Comparison of ENCODE assay signal across 36 mouse cellular contexts in genomic region chr10:95784837-95785236, GRCm38 (mm10). TPM values are rescaled to one million over a fixed set of nuclear protein-coding genes. Genes with fewer than 3 reads are reported as not detected.
DNase-seq lines count a peak whose midpoint lies in the region; ATAC-seq and TF ChIP-seq lines count a peak whose summit lies in the region.
"Had no signal": no experiment of that assay in that cellular context is flagged by ENCODE, and none has a peak within 500 bp of the region (broad histone marks: within the 10 kb centered on the region; RNA-seq: fewer than 3 reads in every experiment).

No protein-coding gene starts in this region.

- peaks cover 8% of the 10 kb centered on the region; the same call in 1 of the 2 replicates for H3K4me1 ChIP-seq in lung, embryonic 15.5 days
- peaks cover 8 to 27% of the 10 kb centered on the region in 2 experiments for H3K4me1 ChIP-seq in CH12.LX (ENCODE audit: control insufficient read depth in 1 of 2, insufficient read depth in 2 of 2)
- H3K4me1 ChIP-seq: embryonic facial prominence, embryonic 12.5 days; hindbrain, embryonic 15.5 days; kidney, embryonic 15.5 days; limb, embryonic 15.5 days; stomach, embryonic 15.5 days had no signal

- TF ChIP-seq EP300 in CH12.LX (IDR thresholded peaks at IDR 0.05; ENCODE audit: low read length), result no peak

- no peaks in the 10 kb centered on the region for H3K9me3 ChIP-seq in lung, embryonic 15.5 days
- H3K9me3 ChIP-seq in CH12.LX (replicated peaks; ENCODE audit: low read length), result no peaks in the 10 kb centered on the region
- H3K9me3 ChIP-seq: embryonic facial prominence, embryonic 12.5 days; heart, embryonic 13.5 days; hindbrain, embryonic 15.5 days; kidney, embryonic 15.5 days; limb, embryonic 15.5 days; stomach, embryonic 15.5 days had no signal

- peak; percentile 67; the same call in 1 of the 2 replicates for ATAC-seq in lung, embryonic 15.5 days (ENCODE audit: borderline replicate concordance, extremely low read depth, low FRiP score, low TSS enrichment)
- ATAC-seq: CD4-positive, CD25-positive, alpha-beta regulatory T cell, adult 4 months; forebrain, embryonic 14.5 days; inflammation-experienced regulatory T-cells, adult 6 months; midbrain, embryonic 16.5 days had no signal

- 18% methylated on average over 7 of the region's 7 CpGs for WGBS in lung, embryonic 15.5 days

- TF ChIP-seq POLR2A in CH12.LX (IDR thresholded peaks at IDR 0.05; ENCODE audit: low read depth, low read length), result no peak

- H3K27me3 ChIP-seq in lung, embryonic 15.5 days, result no peaks in the 10 kb centered on the region
- H3K27me3 ChIP-seq in CH12.LX (replicated peaks), result no peaks in the 10 kb centered on the region
- H3K27me3 ChIP-seq: embryonic facial prominence, embryonic 12.5 days; heart, embryonic 13.5 days; hindbrain, embryonic 15.5 days; kidney, embryonic 15.5 days; limb, embryonic 15.5 days; stomach, embryonic 15.5 days had no signal

- TF ChIP-seq RAD21 in CH12.LX (IDR thresholded peaks at IDR 0.05; ENCODE audit: low read depth, low read length), result no peak

- in situ Hi-C loops in CH12.LX (cut with MboI; ENCODE audit: low pct_ligation_motif_present, low pct_unique_long_range_greater_than_20kb, low sequenced_read_pairs), result no loop called here

- dilution Hi-C loops in CH12.LX (cut with MboI; ENCODE audit: extremely low pct_ligation_motif_present, extremely low pct_unique_long_range_greater_than_20kb, low sequenced_read_pairs), result no loop called here

- H3K79me2 ChIP-seq in CH12.LX (replicated peaks; ENCODE audit: control insufficient read depth, extremely low read depth, insufficient read depth, poor library complexity, severe bottlenecking), result no peaks in the 10 kb centered on the region

- peak; percentile 63 for DNase-seq in gastrocnemius, adult 2 months
- no peak for DNase-seq in gastrocnemius, postnatal 25 days
- no peak for DNase-seq in lung, postnatal 36 days
- DNase-seq in CH12.LX (ENCODE audit: extremely low read depth), result no peak
- DNase-seq in retina, postnatal 1 day, result peak; percentile 44
- DNase-seq in B cell, adult 2 months, result no peak
- DNase-seq: adrenal gland, postnatal 25 days; cerebellum, adult 11-12 months; cerebellum, adult 9-11 months; embryo, embryonic 11 days; gastrocnemius, postnatal 36 days; heart, postnatal 10 days; kidney, adult 18-20 months; kidney, postnatal 25 days; right cerebral cortex, postnatal 14 days; thymus, postnatal 25 days had no signal

- no peak overlapping the region for H3K4me2 ChIP-seq in lung, embryonic 15.5 days
- H3K4me2 ChIP-seq in CH12.LX (ENCODE audit: insufficient read depth, low read depth, poor library complexity, severe bottlenecking), result no peak overlapping the region
- H3K4me2 ChIP-seq: embryonic facial prominence, embryonic 12.5 days; heart, embryonic 13.5 days; hindbrain, embryonic 15.5 days; kidney, embryonic 15.5 days; limb, embryonic 15.5 days; midbrain, embryonic 11.5 days; stomach, embryonic 15.5 days had no signal

- no peak for TF ChIP-seq CTCF in gastrocnemius, adult 2 months (IDR thresholded peaks at IDR 0.05)
- TF ChIP-seq CTCF in CH12.LX (conservative IDR thresholded peaks at IDR 0.05 in 1 of 2, IDR thresholded peaks at IDR 0.05 in 1 of 2; ENCODE audit: low read depth in 2 of 2, low read length in 2 of 2), result no peak

- no peaks in the 10 kb centered on the region for H3K36me3 ChIP-seq in lung, embryonic 15.5 days
- H3K36me3 ChIP-seq in CH12.LX (replicated peaks in 1 of 2; ENCODE audit: control insufficient read depth in 1 of 2, insufficient read depth in 1 of 2, low read length in 1 of 2), result no peaks in the 10 kb centered on the region
- H3K36me3 ChIP-seq: embryonic facial prominence, embryonic 12.5 days; heart, embryonic 13.5 days; hindbrain, embryonic 15.5 days; kidney, embryonic 15.5 days; limb, embryonic 15.5 days; stomach, embryonic 15.5 days had no signal

- intact Hi-C loops in gastrocnemius, adult 2 months (cut with DNase I), result no loop called here

- H3K27ac ChIP-seq in gastrocnemius, adult 2 months, result peak overlapping the region; percentile 70
- H3K27ac ChIP-seq in lung, embryonic 15.5 days, result no peak overlapping the region
- H3K27ac ChIP-seq in CH12.LX (ENCODE audit: insufficient read depth, low read depth), result no peak overlapping the region
- H3K27ac ChIP-seq: embryonic facial prominence, embryonic 12.5 days; heart, embryonic 13.5 days; hindbrain, embryonic 15.5 days; kidney, embryonic 15.5 days; limb, embryonic 15.5 days; liver, embryonic 14.5 days; stomach, embryonic 15.5 days had no signal

- H3K9ac ChIP-seq in lung, embryonic 15.5 days, result no peak overlapping the region
- no peak overlapping the region for H3K9ac ChIP-seq in CH12.LX (ENCODE audit: insufficient read depth, low read depth)
- H3K9ac ChIP-seq: embryonic facial prominence, embryonic 12.5 days; heart, embryonic 13.5 days; hindbrain, embryonic 15.5 days; kidney, embryonic 15.5 days; limb, embryonic 15.5 days; liver, embryonic 14.5 days; stomach, embryonic 15.5 days had no signal

- H3K4me3 ChIP-seq in gastrocnemius, adult 2 months, result peak overlapping the region; percentile 9; the same call in 1 of the 2 replicates
- no peak overlapping the region for H3K4me3 ChIP-seq in lung, embryonic 15.5 days
- no peak overlapping the region for H3K4me3 ChIP-seq in CH12.LX (replicated peaks in 1 of 3; ENCODE audit: low read depth in 2 of 3, low read length in 2 of 3, poor library complexity in 1 of 3)
- H3K4me3 ChIP-seq: embryonic facial prominence, embryonic 12.5 days; heart, embryonic 13.5 days; hindbrain, embryonic 15.5 days; kidney, embryonic 15.5 days; limb, embryonic 15.5 days; stomach, embryonic 15.5 days had no signal

TF ChIP-seq in CH12.LX, 34 proteins besides CTCF, POLR2A, EP300 and RAD21:
- TF ChIP-seq MAFK (IDR thresholded peaks at IDR 0.05; ENCODE audit: insufficient replicate concordance, low read length) (no peak), HCFC1 (IDR thresholded peaks at IDR 0.05; ENCODE audit: low read depth, low read length) (no peak), TCF12 (IDR thresholded peaks at IDR 0.05; ENCODE audit: low read depth, low read length) (no peak), USF1 (IDR thresholded peaks at IDR 0.05; ENCODE audit: low read depth, low read length) (no peak), IRF4 (IDR thresholded peaks at IDR 0.05; ENCODE audit: low read depth, low read length) (0 out of 2 replicates have a peak, but pooled peaks have one; percentile 4), MYC (IDR thresholded peaks at IDR 0.05; ENCODE audit: low read depth, low read length) (no peak), CHD2 (IDR thresholded peaks at IDR 0.05; ENCODE audit: low read length) (no peak)

RNA-seq across cellular contexts. Expression of gene Gm33543, which starts 57.9 kb away (rescaled TPM):
- total RNA-seq in gastrocnemius, adult 2 months (2021), result 1 to 10 TPM in 1 of 2 experiments, under 1 TPM in 1; 0.66 to 1.4 TPM
- 1 to 10 TPM in 1 of 2 experiments, under 1 TPM in 1; 0.95 to 1.4 TPM for total RNA-seq in gastrocnemius, postnatal 25 days (2021)
- not detected in 2 replicates for polyA plus RNA-seq in lung, embryonic 15.5 days (2015; fragmentation: Nextera tagmentation; extraction: Ambion mirVana)
- not detected in 2 replicates for total RNA-seq in CH12.LX (2012; rRNA removed)
- not detected in 2 replicates for total RNA-seq in CH12.LX (2014; rRNA removed)
- not detected in 2 replicates for polyA plus RNA-seq in CH12.LX (2012; ENCODE audit: insufficient read length, low read depth)
- total RNA-seq: adrenal gland, adult 18-20 months; adrenal gland, postnatal 25 days; hematopoietic stem cell, adult 5-6 weeks; layer of hippocampus, postnatal 10 days; left cerebral cortex, postnatal 14 days; megakaryocyte, adult 5-6 weeks had no signal
- polyA plus RNA-seq: CD4-positive, CD25-positive, alpha-beta regulatory T cell, adult 4 months; embryonic facial prominence, embryonic 12.5 days; forebrain, embryonic 14.5 days; frontal cortex, adult 2 months; heart, embryonic 13.5 days; hindbrain, embryonic 15.5 days; inflammation-experienced regulatory T-cells, adult 6 months; limb, embryonic 15.5 days; liver, embryonic 14.5 days; midbrain, embryonic 11.5 days; neural tube, embryonic 11.5 days; stomach, embryonic 15.5 days had no signal

Comparison
In these comparisons a context has a peak if more than half of its experiments do, and no peak if none do; other contexts are left out.
1. DNase-seq: peak in gastrocnemius, adult 2 months (single experiment) and retina, postnatal 1 day (single experiment); none in gastrocnemius, postnatal 25 days (single experiment), lung, postnatal 36 days (single experiment), CH12.LX (single experiment) and B cell, adult 2 months (0 of 2).